Mouse (Mus musculus) CH12.LX (cell line): ENCODE measurements around the gene Prkar2a. TPM values are rescaled to one million over a fixed set of nuclear protein-coding genes. Genes with fewer than 3 reads are reported as not detected.

ENCODE experiments used
- DNase-seq: peaks from one replicate; pipeline ENCODE4 v3.0.0-alpha.2; 2013; ENCODE audit errors: extremely low read depth
- H3K27ac ChIP-seq: 2 replicates; pipeline ENCODE4 v1.5.1; 2012; ENCODE audit warnings: low read depth, mild to moderate bottlenecking, control low read depth, moderate library complexity; ENCODE audit not compliant: insufficient read depth
- H3K27me3 ChIP-seq: replicated peaks from 2 replicates; pipeline ENCODE3; 2012; ENCODE audit warnings: inconsistent platforms
- H3K36me3 ChIP-seq, 2 experiments: replicated peaks in 1 of 2; 2 replicates each; pipeline versions ENCODE3 to v1.6.1; 2012; ENCODE audit warnings: inconsistent platforms in 1 of 2, low read length in 1 of 2, mild to moderate bottlenecking in 1 of 2, mixed read lengths in 1 of 2, moderate library complexity in 1 of 2; ENCODE audit not compliant: control insufficient read depth in 1 of 2, insufficient read depth in 1 of 2
- H3K4me1 ChIP-seq, 2 experiments: 2 replicates each; pipeline ENCODE4 v1.6.1; 2012; ENCODE audit warnings: inconsistent platforms in 1 of 2, moderate library complexity in 1 of 2; ENCODE audit not compliant: insufficient read depth in 2 of 2, control insufficient read depth in 1 of 2
- H3K4me2 ChIP-seq: 2 replicates; pipeline ENCODE4 v1.6.1; 2012; ENCODE audit warnings: low read depth, mild to moderate bottlenecking, control low read depth; ENCODE audit not compliant: poor library complexity, insufficient read depth, severe bottlenecking
- H3K4me3 ChIP-seq, 3 experiments: fragments of 150-350 bp in 1 of 3; sonication (generic) in 1 of 3; replicated peaks in 1 of 3; 2 replicates each; pipeline versions ENCODE3 to v1.5.1; 2011 to 2012; ENCODE audit warnings: low read depth in 2 of 3, low read length in 2 of 3, mild to moderate bottlenecking in 2 of 3, moderate library complexity in 2 of 3, control low read depth in 1 of 3, improper control_type of control experiment in 1 of 3, inconsistent platforms in 1 of 3, mixed read lengths in 1 of 3; ENCODE audit not compliant: poor library complexity in 1 of 3
- H3K79me2 ChIP-seq: replicated peaks from 2 replicates; pipeline ENCODE4 v1.6.1; 2012; ENCODE audit warnings: mild to moderate bottlenecking, moderate library complexity; ENCODE audit not compliant: control insufficient read depth, poor library complexity, insufficient read depth, severe bottlenecking; ENCODE audit errors: extremely low read depth
- H3K9ac ChIP-seq: 2 replicates; pipeline ENCODE4 v1.6.1; 2012; ENCODE audit warnings: low read depth, mild to moderate bottlenecking, control low read depth, moderate library complexity; ENCODE audit not compliant: insufficient read depth
- H3K9me3 ChIP-seq: replicated peaks from 2 replicates; pipeline ENCODE3; 2012; ENCODE audit warnings: low read length, inconsistent platforms, mixed read lengths
- CTCF ChIP-seq, 2 experiments: IDR thresholded peaks in 1 of 2; conservative IDR thresholded peaks in 1 of 2; 2 replicates each; pipeline ENCODE4 v1.5.1; 2011 to 2012; ENCODE audit warnings: low read depth in 2 of 2, low read length in 2 of 2, improper control_type of control experiment in 1 of 2, inconsistent platforms in 1 of 2, mild to moderate bottlenecking in 1 of 2, moderate library complexity in 1 of 2
- EP300 ChIP-seq: IDR thresholded peaks from 2 replicates; pipeline ENCODE4 v1.6.1; 2011; ENCODE audit warnings: low read length, improper control_type of control experiment
- HCFC1 ChIP-seq: IDR thresholded peaks from 2 replicates; pipeline ENCODE4 v1.6.1; 2012; ENCODE audit warnings: low read depth, mild to moderate bottlenecking, inconsistent platforms, low read length, improper control_type of control experiment
- JUND ChIP-seq: conservative IDR thresholded peaks from 2 replicates; pipeline ENCODE4 v1.6.1; 2011; ENCODE audit warnings: low read depth, low read length, improper control_type of control experiment
- KAT2A ChIP-seq: IDR thresholded peaks from 2 replicates; pipeline ENCODE4 v1.6.1; 2012; ENCODE audit warnings: low read length, improper control_type of control experiment, inconsistent platforms; ENCODE audit not compliant: insufficient replicate concordance
- MAFK ChIP-seq: IDR thresholded peaks from 2 replicates; pipeline ENCODE4 v1.6.1; 2011; ENCODE audit warnings: low read length, improper control_type of control experiment; ENCODE audit not compliant: insufficient replicate concordance
- MEF2A ChIP-seq: IDR thresholded peaks from 2 replicates; pipeline ENCODE4 v1.6.1; 2014; ENCODE audit warnings: low read depth, mild to moderate bottlenecking, inconsistent platforms, low read length, improper control_type of control experiment, borderline replicate concordance
- NRF1 ChIP-seq: IDR thresholded peaks from 2 replicates; pipeline ENCODE4 v1.6.1; 2014; ENCODE audit warnings: low read depth, mild to moderate bottlenecking, inconsistent platforms, low read length, improper control_type of control experiment, moderate library complexity
- POLR2A ChIP-seq: IDR thresholded peaks from 2 replicates; pipeline ENCODE4 v1.6.1; 2011; ENCODE audit warnings: low read depth, mild to moderate bottlenecking, improper control_type of control experiment, low read length
- POLR2AphosphoS2 ChIP-seq: IDR thresholded peaks from 2 replicates; pipeline ENCODE4 v1.6.1; 2011; ENCODE audit warnings: low read depth, low read length, improper control_type of control experiment
- RAD21 ChIP-seq: IDR thresholded peaks from 2 replicates; pipeline ENCODE4 v1.6.1; 2011; ENCODE audit warnings: low read depth, mild to moderate bottlenecking, low read length, improper control_type of control experiment, moderate library complexity
- USF1 ChIP-seq: IDR thresholded peaks from 2 replicates; pipeline ENCODE4 v1.6.1; 2014; ENCODE audit warnings: low read depth, mild to moderate bottlenecking, inconsistent platforms, low read length, improper control_type of control experiment
- ZC3H11A ChIP-seq: IDR thresholded peaks from 2 replicates; pipeline ENCODE4 v1.6.1; 2012; ENCODE audit warnings: low read depth, mild to moderate bottlenecking, inconsistent platforms, low read length, improper control_type of control experiment
- dilution Hi-C: fragments of 300-500 bp; cut with MboI; formaldehyde crosslinking; loops from 2 replicates; pipeline ENCODE4 v1.14.3; 2020; ENCODE audit warnings: low sequenced_read_pairs; ENCODE audit not compliant: extremely low pct_unique_long_range_greater_than_20kb, extremely low pct_ligation_motif_present
- in situ Hi-C: fragments of 300-500 bp; cut with MboI; formaldehyde crosslinking; loops from 3 replicates; pipeline ENCODE4 v1.14.3; 2019; ENCODE audit warnings: low sequenced_read_pairs, low pct_ligation_motif_present, low pct_unique_long_range_greater_than_20kb, mixed read lengths
- polyA plus RNA-seq: library from polyadenylated mRNA; unstranded; fragments of >175 nt; gene quantifications from 2 replicates; pipeline ENCODE4 v1.2.1, GENCODE M21; 2012; ENCODE audit warnings: low read depth; ENCODE audit not compliant: insufficient read length
- total RNA-seq, 2 experiments: library from RNA; depleted of rRNA; stranded (reverse); fragments of 300-350 nt in 1 of 2; fragments of >200 nt in 1 of 2; gene quantifications; 2 replicates each; pipeline ENCODE4 v1.2.3; 2012 to 2014

Gene Prkar2a
- total and polyA plus RNA-seq, 3 experiments = 13.6 to 44.4 (median 14.9) TPM

DNA sequence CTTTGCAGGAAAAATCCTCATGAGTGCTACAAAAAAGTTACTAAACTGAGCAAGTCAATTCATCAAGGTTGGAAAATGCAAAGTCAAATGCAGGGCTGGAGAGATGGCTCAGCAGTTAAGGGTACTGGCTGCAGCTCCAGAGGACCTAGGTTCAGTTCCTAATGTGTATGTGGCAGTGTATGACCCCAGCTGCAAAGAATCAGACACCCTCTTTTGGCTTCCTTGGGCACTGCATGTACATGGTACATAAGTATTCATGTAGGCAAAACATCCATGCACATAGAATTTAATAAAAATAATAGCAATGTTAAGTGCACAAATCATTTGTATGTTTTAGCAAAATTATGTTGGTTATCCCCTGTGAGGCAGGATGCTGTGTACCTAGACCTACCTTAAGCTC, 43.3 kb downstream of the Prkar2a start:
- peak in 1 of 2 experiments; percentile 30; a peak in 2 of 4 replicates for TF ChIP-seq CTCF (conservative IDR thresholded peaks at IDR 0.05 in 1 of 2, IDR thresholded peaks at IDR 0.05 in 1 of 2; ENCODE audit: low read depth in 2 of 2, low read length in 2 of 2)
- TF ChIP-seq KAT2A = no peak
- peak; percentile 11 for TF ChIP-seq RAD21
- no peak for TF ChIP-seq USF1
- TF ChIP-seq POLR2AphosphoS2 = no peak
- TF ChIP-seq ZC3H11A = no peak
- in situ Hi-C loops = no loop called here

DNA sequence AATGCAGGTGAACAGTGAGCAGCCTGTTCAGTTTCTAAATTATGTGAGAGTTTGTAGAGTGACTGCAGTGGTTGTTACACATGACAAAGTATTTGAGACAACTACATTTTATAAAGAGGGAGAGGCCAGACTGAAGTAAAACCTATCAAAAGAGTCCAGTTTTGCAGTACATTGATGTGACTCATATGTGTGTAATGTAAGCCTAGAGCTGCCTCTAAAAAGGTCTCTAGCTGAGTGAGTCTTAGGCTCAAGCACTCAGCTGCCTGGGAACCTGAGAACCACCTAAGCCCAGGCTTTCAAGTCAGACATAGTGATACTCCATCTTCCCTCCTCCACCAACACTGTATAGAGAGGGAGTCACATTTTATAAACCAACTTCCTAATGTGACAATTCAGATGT, 45.5 kb downstream of the Prkar2a start:
- in situ Hi-C loops (no loop called here), dilution Hi-C loops (no loop called here)
- Histone ChIP-seq H3K27me3 (no peaks in the 10 kb centered on the region), H3K4me3 (no peak overlapping the region), H3K79me2 (no peaks in the 10 kb centered on the region), H3K27ac (no peak overlapping the region), H3K4me2 (no peak overlapping the region), H3K9ac (no peak overlapping the region), H3K9me3 (no peaks in the 10 kb centered on the region), H3K36me3 (peaks cover 28 to 63% of the 10 kb centered on the region in 2 experiments), H3K4me1 (no peaks in the 10 kb centered on the region)
- TF ChIP-seq JUND (no peak), KAT2A (no peak), NRF1 (no peak), POLR2A (no peak), MEF2A (no peak), HCFC1 (no peak), ZC3H11A (no peak)
- no peak for DNase-seq

More for the DNA sequence above, 43.3 kb downstream of the Prkar2a start:
- H3K9ac ChIP-seq = no peak overlapping the region
- peaks cover 29 to 73% of the 10 kb centered on the region in 2 experiments for H3K36me3 ChIP-seq
- no peak overlapping the region for H3K4me2 ChIP-seq
- no peaks in the 10 kb centered on the region for H3K27me3 ChIP-seq
- H3K27ac ChIP-seq = no peak overlapping the region
- dilution Hi-C loops = no loop called here
- DNase-seq = no peak
- no peak overlapping the region for H3K4me3 ChIP-seq
- H3K4me1 ChIP-seq = no peaks in the 10 kb centered on the region
- no peaks in the 10 kb centered on the region for H3K79me2 ChIP-seq
- H3K9me3 ChIP-seq = no peaks in the 10 kb centered on the region

DNA sequence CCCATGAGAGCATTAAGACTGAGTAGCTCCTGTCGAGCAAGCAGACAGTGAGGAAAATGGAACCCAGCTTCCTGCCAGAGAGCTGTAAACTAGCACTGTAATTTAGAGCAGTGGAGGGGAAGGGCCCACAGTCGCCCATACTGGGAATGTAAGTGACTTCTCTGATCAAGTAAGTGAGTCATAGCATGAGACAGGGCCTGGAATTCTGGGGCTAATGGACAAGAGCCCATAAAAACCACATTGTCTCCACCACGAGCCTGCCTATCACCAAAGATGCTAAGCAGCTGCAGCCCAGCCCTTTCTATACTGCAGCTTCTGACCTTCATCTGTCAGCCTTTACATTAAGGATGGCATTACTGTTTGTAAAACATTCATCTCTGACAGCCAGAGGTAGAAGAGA, 50.1 kb downstream of the Prkar2a start:
- TF ChIP-seq USF1 = no peak
- TF ChIP-seq MAFK = no peak
- no peak for TF ChIP-seq EP300
- H3K36me3 ChIP-seq = peaks cover 32 to 68% of the 10 kb centered on the region in 2 experiments
- DNase-seq = no peak
- H3K9me3 ChIP-seq = no peaks in the 10 kb centered on the region
- H3K4me1 ChIP-seq = no peaks in the 10 kb centered on the region
- H3K4me2 ChIP-seq = no peak overlapping the region
- no peak overlapping the region for H3K9ac ChIP-seq
- dilution Hi-C loops = no loop called here
- no peaks in the 10 kb centered on the region for H3K79me2 ChIP-seq
- in situ Hi-C loops = no loop called here
- H3K4me3 ChIP-seq = no peak overlapping the region
- no peak overlapping the region for H3K27ac ChIP-seq
- H3K27me3 ChIP-seq = no peaks in the 10 kb centered on the region
